Mouse (Mus musculus): Measurements from ENCODE around the gene Cope. TPM values are rescaled to one million over a fixed set of nuclear protein-coding genes. Genes with fewer than 3 reads are reported as not detected.

The Cope gene
- polyA plus RNA-seq, 1 experiment from 2014 or later = 327 TPM

GRCm38 (mm10) chr8:70286737-70287136 is 15.6 kb upstream of the Cope start:
- ATAC-seq (ENCODE audit: low read depth) = no peak
- Histone ChIP-seq H3K9me3 (ENCODE audit: control insufficient read depth, low read length) (no peaks in the 10 kb centered on the region), H3K27me3 (ENCODE audit: control insufficient read depth, insufficient read depth, low read length) (no peaks in the 10 kb centered on the region), H3K9ac (replicated peaks; ENCODE audit: low read depth, low read length) (no peak overlapping the region), H3K27ac (ENCODE audit: low read depth, low read length) (no peak overlapping the region), H3K4me3 (ENCODE audit: low read depth, low read length) (no peak overlapping the region), H3K4me2 (ENCODE audit: low read depth, low read length) (no peak overlapping the region), H3K36me3 (ENCODE audit: control insufficient read depth, insufficient read depth, low read length) (peaks cover 18% of the 10 kb centered on the region; the same call in 1 of the 2 replicates), H3K4me1 (ENCODE audit: control insufficient read depth, insufficient read depth, low read length) (0 out of 2 replicates have a peak, but pooled peaks cover 7% of the 10 kb centered on the region)
- WGBS = 90% methylated on average over 8 of the region's 8 CpGs

GRCm38 (mm10) chr8:70293988-70294405 is 8.3 kb upstream of the Cope start:
- H3K27me3 ChIP-seq (ENCODE audit: control insufficient read depth, insufficient read depth, low read length) = no peaks in the 10 kb centered on the region
- H3K27ac ChIP-seq (ENCODE audit: low read depth, low read length) = no peak overlapping the region
- H3K4me1 ChIP-seq (ENCODE audit: control insufficient read depth, insufficient read depth, low read length) = no peaks in the 10 kb centered on the region
- H3K4me2 ChIP-seq (ENCODE audit: low read depth, low read length) = no peak overlapping the region
- H3K4me3 ChIP-seq (ENCODE audit: low read depth, low read length) = no peak overlapping the region
- no peaks in the 10 kb centered on the region for H3K9me3 ChIP-seq (ENCODE audit: control insufficient read depth, low read length)
- H3K36me3 ChIP-seq (ENCODE audit: control insufficient read depth, insufficient read depth, low read length) = peaks cover 66% of the 10 kb centered on the region
- ATAC-seq (ENCODE audit: low read depth) = no peak
- 83% methylated on average over 5 of the region's 5 CpGs for WGBS
- no peak overlapping the region for H3K9ac ChIP-seq (replicated peaks; ENCODE audit: low read depth, low read length)

- Histone ChIP-seq H3K9ac (replicated peaks; ENCODE audit: low read depth, low read length) (no peak overlapping the region), H3K4me3 (ENCODE audit: low read depth, low read length) (no peak overlapping the region), H3K36me3 (ENCODE audit: control insufficient read depth, insufficient read depth, low read length) (peaks cover 40% of the 10 kb centered on the region), H3K4me2 (ENCODE audit: low read depth, low read length) (no peak overlapping the region), H3K27me3 (ENCODE audit: control insufficient read depth, insufficient read depth, low read length) (no peaks in the 10 kb centered on the region), H3K27ac (ENCODE audit: low read depth, low read length) (no peak overlapping the region), H3K9me3 (ENCODE audit: control insufficient read depth, low read length) (no peaks in the 10 kb centered on the region), H3K4me1 (ENCODE audit: control insufficient read depth, insufficient read depth, low read length) (peaks cover 19% of the 10 kb centered on the region)
- WGBS = 69% methylated on average over 3 of the region's 3 CpGs
- no peak for ATAC-seq (ENCODE audit: low read depth)
Observed at GRCm38 (mm10) chr8:70300881-70301280, 1.4 kb upstream of the Cope start.

- no peaks in the 10 kb centered on the region for H3K9me3 ChIP-seq (ENCODE audit: control insufficient read depth, low read length)
- no peaks in the 10 kb centered on the region for H3K27me3 ChIP-seq (ENCODE audit: control insufficient read depth, insufficient read depth, low read length)
- WGBS = 6% methylated on average over 16 of the region's 16 CpGs
- H3K36me3 ChIP-seq (ENCODE audit: control insufficient read depth, insufficient read depth, low read length) = peaks cover 44% of the 10 kb centered on the region
- ATAC-seq (ENCODE audit: low read depth) = peak; percentile 55
- H3K9ac ChIP-seq (replicated peaks; ENCODE audit: low read depth, low read length) = peak overlapping the region; percentile 70
- peak overlapping the region; percentile 56 for H3K27ac ChIP-seq (ENCODE audit: low read depth, low read length)
- peak overlapping the region; percentile 85 for H3K4me3 ChIP-seq (ENCODE audit: low read depth, low read length)
- H3K4me2 ChIP-seq (ENCODE audit: low read depth, low read length) = peak overlapping the region; percentile 97
- H3K4me1 ChIP-seq (ENCODE audit: control insufficient read depth, insufficient read depth, low read length) = peaks cover 19% of the 10 kb centered on the region
Observed at GRCm38 (mm10) chr8:70302901-70303300, 583 bp downstream of the Cope start.

- Histone ChIP-seq H3K9ac (replicated peaks; ENCODE audit: low read depth, low read length) (no peak overlapping the region), H3K4me3 (ENCODE audit: low read depth, low read length) (no peak overlapping the region), H3K9me3 (ENCODE audit: control insufficient read depth, low read length) (no peaks in the 10 kb centered on the region), H3K27me3 (ENCODE audit: control insufficient read depth, insufficient read depth, low read length) (no peaks in the 10 kb centered on the region), H3K4me1 (ENCODE audit: control insufficient read depth, insufficient read depth, low read length) (no peaks in the 10 kb centered on the region), H3K36me3 (ENCODE audit: control insufficient read depth, insufficient read depth, low read length) (peaks cover 62% of the 10 kb centered on the region), H3K27ac (ENCODE audit: low read depth, low read length) (no peak overlapping the region), H3K4me2 (ENCODE audit: low read depth, low read length) (no peak overlapping the region)
- ATAC-seq (ENCODE audit: low read depth) = no peak
- 38% methylated on average over 2 of the region's 2 CpGs for WGBS
Observed at GRCm38 (mm10) chr8:70309311-70309710, 7.0 kb downstream of the Cope start.

GRCm38 (mm10) chr8:70313399-70313798 is 11.1 kb downstream of the Cope start:
- peaks cover 26% of the 10 kb centered on the region for H3K36me3 ChIP-seq (ENCODE audit: control insufficient read depth, insufficient read depth, low read length)
- no peak overlapping the region for H3K27ac ChIP-seq (ENCODE audit: low read depth, low read length)
- H3K9ac ChIP-seq (replicated peaks; ENCODE audit: low read depth, low read length) = no peak overlapping the region
- 86% methylated on average over 2 of the region's 2 CpGs for WGBS
- no peak overlapping the region for H3K4me2 ChIP-seq (ENCODE audit: low read depth, low read length)
- H3K4me3 ChIP-seq (ENCODE audit: low read depth, low read length) = no peak overlapping the region
- H3K27me3 ChIP-seq (ENCODE audit: control insufficient read depth, insufficient read depth, low read length) = no peaks in the 10 kb centered on the region
- no peaks in the 10 kb centered on the region for H3K9me3 ChIP-seq (ENCODE audit: control insufficient read depth, low read length)
- peaks cover 21% of the 10 kb centered on the region for H3K4me1 ChIP-seq (ENCODE audit: control insufficient read depth, insufficient read depth, low read length)
- ATAC-seq (ENCODE audit: low read depth) = no peak

- 2% methylated on average over 56 of the region's 66 CpGs for whole genome bisulfite sequencing
- no peaks in the 10 kb centered on the region for H3K9me3 ChIP-seq (ENCODE audit: control insufficient read depth, low read length)
- H3K4me2 ChIP-seq (ENCODE audit: low read depth, low read length) = peak within 1 kb of the TSS; percentile 85
- H3K4me1 ChIP-seq (ENCODE audit: control insufficient read depth, insufficient read depth, low read length) = peaks cover 21% of the 10 kb centered on the region
- H3K9ac ChIP-seq (replicated peaks; ENCODE audit: low read depth, low read length) = peak within 1 kb of the TSS; percentile 74
- peak within 1 kb of the TSS; percentile 86 for H3K27ac ChIP-seq (ENCODE audit: low read depth, low read length)
- H3K36me3 ChIP-seq (ENCODE audit: control insufficient read depth, insufficient read depth, low read length) = peaks cover 20% of the 10 kb centered on the region
- H3K4me3 ChIP-seq (ENCODE audit: low read depth, low read length) = peak within 1 kb of the TSS; percentile 64
- H3K27me3 ChIP-seq (ENCODE audit: control insufficient read depth, insufficient read depth, low read length) = no peaks in the 10 kb centered on the region
- peak; percentile 53 for ATAC-seq (ENCODE audit: low read depth)
Observed at GRCm38 (mm10) chr8:70315624-70316510, 13.5 kb downstream of the Cope start, which contains the start of gene Cers1. TSS of gene Cers1 (plus strand) at chr8:70315775.

- peaks cover 16% of the 10 kb centered on the region for H3K36me3 ChIP-seq (ENCODE audit: control insufficient read depth, insufficient read depth, low read length)
- H3K27me3 ChIP-seq (ENCODE audit: control insufficient read depth, insufficient read depth, low read length) = no peaks in the 10 kb centered on the region
- peak overlapping the region; percentile 64 for H3K4me3 ChIP-seq (ENCODE audit: low read depth, low read length)
- no peaks in the 10 kb centered on the region for H3K9me3 ChIP-seq (ENCODE audit: control insufficient read depth, low read length)
- H3K9ac ChIP-seq (replicated peaks; ENCODE audit: low read depth, low read length) = peak overlapping the region; percentile 74
- WGBS = 10% methylated on average over 15 of the region's 15 CpGs
- H3K4me2 ChIP-seq (ENCODE audit: low read depth, low read length) = peak overlapping the region; percentile 85
- H3K27ac ChIP-seq (ENCODE audit: low read depth, low read length) = peak overlapping the region; percentile 86
- ATAC-seq (ENCODE audit: low read depth) = peak; percentile 87
- H3K4me1 ChIP-seq (ENCODE audit: control insufficient read depth, insufficient read depth, low read length) = peaks cover 21% of the 10 kb centered on the region
Observed at GRCm38 (mm10) chr8:70316511-70317504, 14.5 kb downstream of the Cope start.

All from neural tube, embryonic 14.5 days (tissue).